Mouse (Mus musculus): ENCODE data around the gene Rgs17.

DNA sequence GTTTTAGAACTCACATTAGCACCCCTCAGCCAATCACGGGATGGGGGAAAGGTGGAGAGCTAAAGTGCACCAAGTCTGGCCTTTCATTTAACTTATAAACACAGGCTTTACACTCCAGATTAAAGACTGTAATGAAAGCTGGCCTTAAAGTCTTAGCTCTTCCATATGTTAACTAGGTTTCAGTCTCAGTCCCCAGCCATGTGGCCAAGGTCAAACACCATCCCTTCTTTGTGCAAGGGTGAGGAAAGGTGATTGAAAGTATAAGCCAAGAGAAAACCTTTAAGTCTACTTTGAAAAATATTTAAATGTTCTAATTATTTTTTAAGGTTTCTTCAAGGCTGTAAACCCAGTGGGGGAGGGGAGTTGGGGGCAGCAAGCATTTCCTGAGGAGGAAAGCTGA lies 118.5 kb downstream of the Rgs17 start:
- no peak for TF ChIP-seq POLR2A (IDR thresholded peaks at IDR 0.05; ENCODE audit: low read depth, low read length)
- no peak for TF ChIP-seq CTCF (IDR thresholded peaks at IDR 0.05; ENCODE audit: extremely low read depth, insufficient read depth, insufficient read length, insufficient replicate concordance)

Data from spleen, adult 2 months (tissue).